In genomic region chr17:68112763-68113330, GRCm38 (mm10) we compare ENCODE assay signal across 30 mouse cellular contexts.
DNase-seq lines count a peak whose midpoint lies in the region; ATAC-seq lines count a peak whose summit lies in the region.
"Had no signal": no experiment of that assay in that cellular context is flagged by ENCODE, and none has a peak within 500 bp of the region (broad histone marks: within the 10 kb centered on the region; RNA-seq: fewer than 3 reads in every experiment).

No protein-coding gene starts in this region.

- intact Hi-C loops in heart, postnatal 14 days (cut with DNase I), result no loop called here

- no peaks in the 10 kb centered on the region for H3K36me3 ChIP-seq in limb, embryonic 15.5 days
- H3K36me3 ChIP-seq: embryonic facial prominence, embryonic 10.5 days; embryonic facial prominence, embryonic 15.5 days; heart, embryonic 10.5 days; heart, embryonic 15.5 days; hindbrain, embryonic 12.5 days had no signal

- H3K4me1 ChIP-seq in limb, embryonic 15.5 days, result peaks cover 11% of the 10 kb centered on the region; the same call in 1 of the 2 replicates
- H3K4me1 ChIP-seq: embryonic facial prominence, embryonic 15.5 days; forebrain, embryonic 13.5 days; heart, embryonic 10.5 days; heart, embryonic 15.5 days; hindbrain, embryonic 12.5 days had no signal

- H3K4me2 ChIP-seq in limb, embryonic 15.5 days, result no peak overlapping the region
- H3K4me2 ChIP-seq: embryonic facial prominence, embryonic 15.5 days; forebrain, embryonic 13.5 days; heart, embryonic 15.5 days; hindbrain, embryonic 12.5 days; liver, embryonic 11.5 days; midbrain, embryonic 11.5 days had no signal

- H3K9ac ChIP-seq in limb, embryonic 15.5 days, result no peak overlapping the region
- H3K9ac ChIP-seq: embryonic facial prominence, embryonic 15.5 days; forebrain, embryonic 13.5 days; heart, embryonic 15.5 days; hindbrain, embryonic 12.5 days had no signal

- DNase-seq in heart, adult 11 months, result peak; percentile 65
- DNase-seq in heart, postnatal 14 days, result no peak
- DNase-seq in kidney, postnatal 14 days, result peak; percentile 14
- no peak for DNase-seq in kidney, adult 11 months
- peak; percentile 45 for DNase-seq in lung, postnatal 10 days
- DNase-seq in right cerebral cortex, postnatal 14 days, result no peak
- no peak for DNase-seq in right cerebral cortex, adult 18-20 months
- DNase-seq: adrenal gland, adult 8-10 months; cerebellum, adult 8-10 months; cerebellum, postnatal 25 days; gastrocnemius, postnatal 14 days; heart, postnatal 36 days; kidney, postnatal 10 days; spleen, adult 18-20 months; thymus, postnatal 14 days had no signal

- 41% methylated on average over 5 of the region's 5 CpGs for WGBS in limb, embryonic 15.5 days

- peak overlapping the region; percentile 35; the same call in 1 of the 2 replicates for H3K27ac ChIP-seq in limb, embryonic 15.5 days
- H3K27ac ChIP-seq: embryonic facial prominence, embryonic 10.5 days; embryonic facial prominence, embryonic 15.5 days; forebrain, embryonic 13.5 days; heart, embryonic 10.5 days; heart, embryonic 15.5 days; hindbrain, embryonic 12.5 days; hindbrain, postnatal 0 days; layer of hippocampus, adult 2 months had no signal

- H3K9me3 ChIP-seq in limb, embryonic 15.5 days, result no peaks in the 10 kb centered on the region
- H3K9me3 ChIP-seq: embryonic facial prominence, embryonic 10.5 days; embryonic facial prominence, embryonic 15.5 days; forebrain, embryonic 13.5 days; heart, embryonic 10.5 days; heart, embryonic 15.5 days; hindbrain, embryonic 12.5 days had no signal

- no peak overlapping the region for H3K4me3 ChIP-seq in limb, embryonic 15.5 days
- H3K4me3 ChIP-seq: embryonic facial prominence, embryonic 10.5 days; embryonic facial prominence, embryonic 15.5 days; forebrain, embryonic 13.5 days; heart, embryonic 10.5 days; heart, embryonic 15.5 days; hindbrain, embryonic 12.5 days; layer of hippocampus, adult 2 months; myocyte had no signal

- 0 out of 2 replicates have a peak, but pooled peaks have one; percentile 44 for ATAC-seq in limb, embryonic 15.5 days (ENCODE audit: insufficient number of reproducible peaks, low FRiP score, low TSS enrichment, low read depth)
- ATAC-seq: activated CD4-positive, CD25-positive, alpha-beta regulatory T cell, adult 4 months; forebrain, embryonic 13.5 days; hindbrain, postnatal 0 days; intestine, embryonic 16.5 days had no signal

- H3K27me3 ChIP-seq in limb, embryonic 15.5 days, result no peaks in the 10 kb centered on the region
- H3K27me3 ChIP-seq: CH12.LX; embryonic facial prominence, embryonic 15.5 days; forebrain, embryonic 13.5 days; heart, embryonic 15.5 days; hindbrain, embryonic 12.5 days had no signal

Comparison
In these comparisons a context has a peak if more than half of its experiments do, and no peak if none do; other contexts are left out.
1. DNase-seq: peak in heart, adult 11 months (single experiment), kidney, postnatal 14 days (single experiment) and lung, postnatal 10 days (single experiment); none in heart, postnatal 14 days (0 of 2), kidney, adult 11 months (single experiment), right cerebral cortex, postnatal 14 days (single experiment) and right cerebral cortex, adult 18-20 months (single experiment).